Mouse (Mus musculus) spleen, adult 2 months (tissue): ENCODE results near the gene Kpna1.

Experiments
- CTCF ChIP-seq: fragments of 200-500 bp; IDR thresholded peaks from 2 replicates; pipeline ENCODE4 v1.5.1; 2011; ENCODE audit warnings: mild to moderate bottlenecking, inconsistent platforms; ENCODE audit not compliant: insufficient read depth, insufficient read length, insufficient replicate concordance; ENCODE audit errors: extremely low read depth
- POLR2A ChIP-seq: fragments of 200-500 bp; IDR thresholded peaks from 2 replicates; pipeline ENCODE4 v1.6.1; 2011; ENCODE audit warnings: low read depth, low read length, inconsistent platforms

DNA sequence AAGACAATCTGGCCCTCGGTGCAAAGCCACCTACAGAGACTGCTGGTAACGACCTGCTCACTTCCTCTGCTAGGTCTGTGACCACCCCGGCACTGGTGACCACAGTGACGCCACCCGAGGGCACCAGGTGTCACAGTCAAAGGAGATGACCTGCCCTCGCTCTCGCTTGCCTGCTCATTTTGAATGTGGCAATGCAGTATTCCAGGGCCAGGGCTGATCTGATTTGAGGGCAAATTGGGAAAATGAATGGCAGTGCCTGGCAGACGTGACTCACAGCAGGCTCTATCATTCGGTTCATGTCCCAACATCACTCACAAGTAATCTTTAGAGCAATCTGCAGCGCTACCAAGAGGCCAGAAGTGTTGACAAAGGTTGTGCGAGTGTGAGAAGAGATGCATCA lies 77.9 kb downstream of the Kpna1 start:
- TF ChIP-seq CTCF (no peak), POLR2A (no peak)
